Mouse (Mus musculus) skeletal muscle tissue, adult 2 months (tissue): Measurements from ENCODE around the gene Nob1.

Experiments
- DNase-seq: peaks from one replicate; pipeline ENCODE4 v3.0.0-alpha.2; 2012; ENCODE audit warnings: low read depth, low spot score

Nob1 gene

GRCm38 (mm10) chr8:107386171-107386570 is 38.7 kb downstream of the Nob1 start:
- peak; percentile 52 for DNase-seq

DNA sequence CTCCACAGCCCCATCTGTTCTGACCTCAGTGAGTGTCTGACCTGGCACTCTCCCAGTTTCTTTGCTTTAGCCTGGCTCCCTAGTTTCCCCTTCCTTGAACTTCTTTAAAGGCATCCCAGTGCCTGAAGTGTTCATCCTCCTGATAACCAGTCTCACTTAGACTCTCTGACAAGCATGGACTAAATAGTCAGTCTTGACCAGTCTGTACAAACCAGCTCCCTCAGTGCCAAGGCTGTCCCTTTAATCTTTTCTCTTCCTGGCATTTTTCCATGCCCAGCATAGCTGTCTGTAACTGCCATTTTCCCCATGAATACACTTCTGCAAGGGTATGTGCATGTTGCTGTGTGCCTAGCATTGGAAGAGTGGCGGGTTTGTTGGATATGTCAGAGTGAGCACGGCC is 39.8 kb downstream of the Nob1 start:
- no peak for DNase-seq

- no peak for DNase-seq
Measured at GRCm38 (mm10) chr8:107384651-107385050, 40.2 kb downstream of the Nob1 start.

DNA sequence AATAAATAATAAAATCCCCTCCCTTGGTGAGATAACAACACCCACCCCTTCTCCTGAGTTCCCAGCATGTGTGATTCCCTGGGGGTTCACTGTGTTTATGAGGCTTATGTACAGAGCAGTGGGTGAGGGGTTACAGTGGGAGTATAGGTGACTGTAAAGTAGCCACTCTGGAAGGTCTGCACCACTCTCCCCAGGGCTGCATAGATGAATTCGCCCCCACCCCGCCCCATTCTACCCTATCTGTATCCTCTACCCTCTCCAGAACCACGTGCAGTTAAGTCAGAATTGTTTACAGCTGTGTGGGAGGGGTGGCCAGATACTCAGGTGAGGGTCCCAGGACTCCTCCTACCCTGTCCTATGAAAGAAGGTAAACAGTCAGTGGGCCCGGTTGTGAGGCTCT is 42.0 kb downstream of the Nob1 start:
- DNase-seq, result no peak

GRCm38 (mm10) chr8:107381666-107382065 is 43.2 kb downstream of the Nob1 start:
- DNase-seq, result no peak

DNA sequence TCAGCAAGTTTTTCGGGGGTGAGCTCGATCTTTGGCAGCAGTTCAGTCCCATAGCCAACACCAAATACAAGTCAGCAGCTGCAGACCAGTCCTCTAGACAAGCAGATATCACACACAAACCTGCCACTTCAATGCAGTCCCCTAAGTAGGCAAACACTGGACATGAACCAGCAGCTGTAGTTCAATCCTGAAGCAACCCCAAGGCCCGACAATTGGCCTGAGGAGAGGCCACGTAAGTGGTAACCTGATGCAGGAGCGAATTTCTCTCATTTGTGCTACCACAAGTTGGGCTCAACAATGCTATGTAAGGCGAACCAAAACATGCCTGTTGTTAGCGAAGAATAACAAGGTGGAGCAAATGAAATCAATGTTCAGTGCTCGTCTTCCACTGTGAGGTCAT is 44.1 kb downstream of the Nob1 start:
- DNase-seq, result no peak

DNA sequence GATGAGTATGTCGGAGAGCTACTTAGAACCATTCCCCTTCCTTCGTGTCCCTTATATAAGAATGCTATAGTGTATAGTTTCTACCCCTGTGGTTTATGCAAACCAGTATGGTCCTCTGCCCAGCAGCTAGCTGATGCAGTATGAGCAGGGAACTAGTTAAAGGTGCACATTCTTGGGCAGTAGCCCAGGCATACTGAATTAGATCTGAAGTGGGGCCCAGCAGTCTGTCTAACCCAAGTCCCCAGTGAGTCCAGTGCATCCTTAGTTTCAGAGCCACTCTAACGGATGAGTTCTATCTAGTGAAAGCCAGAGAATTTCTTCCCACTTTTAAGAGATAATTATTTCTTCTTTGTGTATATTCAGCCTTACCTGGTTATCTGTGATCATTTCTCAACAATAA is 47.5 kb downstream of the Nob1 start:
- DNase-seq, result no peak

DNA sequence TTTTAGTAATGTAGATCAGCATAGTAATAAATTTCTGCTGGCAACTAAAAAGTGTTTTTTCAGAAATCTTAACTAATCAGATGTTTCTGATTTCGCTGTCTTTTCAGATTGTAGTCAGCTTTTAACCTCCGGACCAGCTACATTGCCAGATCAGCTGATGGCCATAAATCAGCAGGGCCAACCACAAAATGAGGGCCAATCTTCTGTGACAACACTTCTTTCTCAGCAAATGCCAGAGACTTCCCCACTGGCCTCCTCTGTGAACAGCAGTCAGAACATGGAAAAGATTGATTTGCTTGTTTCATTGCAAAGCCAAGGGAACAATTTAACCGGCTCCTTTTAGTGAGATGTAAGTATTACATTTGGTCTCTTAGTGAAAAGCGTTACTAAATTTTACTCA is 54.5 kb downstream of the Nob1 start:
- no peak for DNase-seq
